Mouse (Mus musculus) embryonic stem cell, embryonic (primary cell): ENCODE results near the gene Srsf3.

ENCODE experiments used
- CTCF ChIA-PET, 4 experiments: fragments of 300-600 bp in 2 of 4; fragments of 350-600 bp in 2 of 4; sonication (Branson Sonifier 250); formaldehyde crosslinking; loops; one replicate each; lab custom pipeline; 2022; ENCODE audit warnings: inconsistent platforms in 2 of 4; lab: Charles Lee
- POLR2A ChIA-PET, 4 experiments: fragments of 300-600 bp in 2 of 4; fragments of 350-600 bp in 2 of 4; sonication (Branson Sonifier 250); formaldehyde crosslinking; loops; one replicate each; lab custom pipeline; 2022; ENCODE audit warnings: antibody characterized with exemption in 4 of 4, inconsistent platforms in 1 of 4; lab: Charles Lee

Srsf3 gene

GRCm38 (mm10) chr17:29046863-29047262 is 14.4 kb downstream of the Srsf3 start:
- ChIA-PET POLR2A (interaction anchor here (0.7 to 40.2 kb wide), 24 partner anchors 8 to 447 kb away, joined by 3 to 2765 read pairs (median 14); partner anchors contain the start of genes Cdkn1a (in 2 of the 4) and Srsf3 (in 2 of the 4)), CTCF (interaction anchor here in 3 of 4 experiments (0.8 to 1.3 kb wide), 3 partner anchors 49 to 314 kb away, joined by 3 read pairs; partner anchors contain the start of gene Fgd2 (in 1 of the 3))

GRCm38 (mm10) chr17:29047697-29048514 is 15.5 kb downstream of the Srsf3 start:
- POLR2A ChIA-PET: interaction anchor here (0.5 to 40.2 kb wide), 41 partner anchors 8 to 1207 kb away, joined by 3 to 2765 read pairs (median 10); partner anchors contain the start of genes Cdkn1a (in 2 of the 4) and Srsf3 (in 1 of the 4)
- CTCF ChIA-PET: interaction anchor here (0.6 to 4.1 kb wide), 21 partner anchors 21 to 323 kb away, joined by 3 to 53 read pairs (median 5); partner anchors contain the start of genes Cdkn1a (in 1 of the 4) and Fgd2 (in 1 of the 4)

- POLR2A ChIA-PET: interaction anchor here (0.5 to 40.2 kb wide), 78 partner anchors 7 to 1208 kb away, joined by 3 to 2765 read pairs (median 5); partner anchors contain the start of genes Cdkn1a (in 2 of the 4), Srsf3 (in 2 of the 4), Mtch1 (in 1 of the 4) and Stk38 (in 1 of the 4)
- CTCF ChIA-PET: interaction anchor here (0.5 to 4.1 kb wide), 95 partner anchors 9 to 1732 kb away, joined by 3 to 53 read pairs (median 4); partner anchors contain the start of genes Cdkn1a (in 2 of the 4) and Srsf3 (in 1 of the 4)
Observed at GRCm38 (mm10) chr17:29048748-29049507, 16.5 kb downstream of the Srsf3 start.

- ChIA-PET POLR2A (interaction anchor here (0.5 to 40.2 kb wide), 72 partner anchors 9 to 967 kb away, joined by 3 to 2765 read pairs (median 5); partner anchors contain the start of genes Srsf3 (in 3 of the 4), Cdkn1a (in 2 of the 4), Mtch1 (in 1 of the 4) and Stk38 (in 1 of the 4)), CTCF (interaction anchor here (0.5 to 4.1 kb wide), 88 partner anchors 9 to 1731 kb away, joined by 3 to 53 read pairs (median 4); partner anchors contain the start of genes Cdkn1a (in 2 of the 4) and Srsf3 (in 1 of the 4))
Observed at GRCm38 (mm10) chr17:29049508-29049889, 17.1 kb downstream of the Srsf3 start.

- CTCF ChIA-PET: interaction anchor here (0.6 to 4.1 kb wide), 37 partner anchors 9 to 433 kb away, joined by 3 to 53 read pairs (median 6); partner anchors contain the start of gene Srsf3 (in 1 of the 4)
- POLR2A ChIA-PET: interaction anchor here (0.6 to 40.2 kb wide), 35 partner anchors 9 to 439 kb away, joined by 3 to 2765 read pairs (median 11); partner anchors contain the start of genes Srsf3 (in 3 of the 4) and Cdkn1a (in 2 of the 4)
Observed at GRCm38 (mm10) chr17:29049923-29050322, 17.5 kb downstream of the Srsf3 start.

- ChIA-PET CTCF (interaction anchor here (0.5 to 4.1 kb wide), 13 partner anchors 23 to 136 kb away, joined by 3 to 53 read pairs (median 6); no protein-coding TSS in a partner anchor), POLR2A (interaction anchor here (0.8 to 40.2 kb wide), 32 partner anchors 10 to 196 kb away, joined by 3 to 2765 read pairs (median 6); partner anchors contain the start of genes Srsf3 (in 3 of the 4), Cdkn1a (in 2 of the 4) and Rab44 (in 1 of the 4))
Observed at GRCm38 (mm10) chr17:29050791-29051190, 18.4 kb downstream of the Srsf3 start.

- CTCF ChIA-PET: interaction anchor here in 3 of 4 experiments (0.6 to 1.2 kb wide), 3 partner anchors 118 to 252 kb away, joined by 3 to 4 read pairs (median 3); no protein-coding TSS in a partner anchor
Observed at GRCm38 (mm10) chr17:29053067-29053466, 20.6 kb downstream of the Srsf3 start.

GRCm38 (mm10) chr17:29053841-29054240 is 21.4 kb downstream of the Srsf3 start:
- CTCF ChIA-PET: interaction anchor here (0.5 to 1.6 kb wide), 12 partner anchors 17 to 251 kb away, joined by 3 to 6 read pairs (median 4); no protein-coding TSS in a partner anchor
- POLR2A ChIA-PET: interaction anchor here (0.8 to 40.2 kb wide), 46 partner anchors 8 to 293 kb away, joined by 3 to 2765 read pairs (median 4); partner anchors contain the start of genes Cdkn1a (in 3 of the 4) and Srsf3 (in 3 of the 4)

More at GRCm38 (mm10) chr17:29053067-29053466, 20.6 kb downstream of the Srsf3 start:
- POLR2A ChIA-PET: interaction anchor here in 3 of 4 experiments (1.0 to 40.2 kb wide), 24 partner anchors 9 to 191 kb away, joined by 3 to 2765 read pairs (median 6); partner anchors contain the start of genes Cdkn1a (in 2 of the 3) and Srsf3 (in 2 of the 3)

GRCm38 (mm10) chr17:29054429-29054828 is 22.0 kb downstream of the Srsf3 start:
- ChIA-PET POLR2A (interaction anchor here (0.8 to 40.2 kb wide), 39 partner anchors 8 to 292 kb away, joined by 3 to 2765 read pairs (median 4); partner anchors contain the start of genes Cdkn1a (in 3 of the 4) and Srsf3 (in 3 of the 4)), CTCF (interaction anchor here (0.6 to 3.1 kb wide), 11 partner anchors 10 to 117 kb away, joined by 3 to 17 read pairs (median 4); no protein-coding TSS in a partner anchor)

GRCm38 (mm10) chr17:29055586-29055985 is 23.2 kb downstream of the Srsf3 start:
- ChIA-PET POLR2A (interaction anchor here (0.6 to 40.2 kb wide), 36 partner anchors 8 to 1028 kb away, joined by 3 to 2765 read pairs (median 10); partner anchors contain the start of genes Cdkn1a (in 3 of the 4), Srsf3 (in 2 of the 4) and Stk38 (in 1 of the 4)), CTCF (interaction anchor here in 3 of 4 experiments (0.5 to 3.1 kb wide), 10 partner anchors 10 to 1377 kb away, joined by 3 to 20 read pairs (median 4); no protein-coding TSS in a partner anchor)

GRCm38 (mm10) chr17:29056207-29056606 is 23.8 kb downstream of the Srsf3 start:
- ChIA-PET CTCF (interaction anchor here in 3 of 4 experiments (0.5 to 3.1 kb wide), 13 partner anchors 10 to 1377 kb away, joined by 3 to 20 read pairs (median 4); no protein-coding TSS in a partner anchor), POLR2A (interaction anchor here (0.6 to 40.2 kb wide), 74 partner anchors 8 to 1027 kb away, joined by 3 to 2765 read pairs (median 5); partner anchors contain the start of genes Cdkn1a (in 4 of the 4), Srsf3 (in 3 of the 4), Mapk14 (in 1 of the 4) and Slc26a8 (in 1 of the 4))

GRCm38 (mm10) chr17:29056699-29057151 is 24.3 kb downstream of the Srsf3 start:
- ChIA-PET CTCF (interaction anchor here in 3 of 4 experiments (0.5 to 3.1 kb wide), 23 partner anchors 8 to 463 kb away, joined by 3 to 20 read pairs (median 4); no protein-coding TSS in a partner anchor), POLR2A (interaction anchor here (0.6 to 40.2 kb wide), 83 partner anchors 9 to 1027 kb away, joined by 3 to 2765 read pairs (median 5); partner anchors contain the start of genes Cdkn1a (in 4 of the 4), Srsf3 (in 3 of the 4), Mapk14 (in 1 of the 4) and Ppil1 (in 1 of the 4))

- ChIA-PET CTCF (interaction anchor here in 3 of 4 experiments (0.7 to 3.1 kb wide), 16 partner anchors 8 to 464 kb away, joined by 3 to 20 read pairs (median 5); no protein-coding TSS in a partner anchor), POLR2A (interaction anchor here (0.6 to 40.2 kb wide), 59 partner anchors 8 to 1298 kb away, joined by 3 to 2765 read pairs (median 7); partner anchors contain the start of genes Cdkn1a (in 4 of the 4), Srsf3 (in 3 of the 4) and Ppil1 (in 1 of the 4))
Observed at GRCm38 (mm10) chr17:29057361-29057890, 25.0 kb downstream of the Srsf3 start.

- ChIA-PET CTCF (interaction anchor here in 3 of 4 experiments (0.7 to 2.9 kb wide), 9 partner anchors 9 to 113 kb away, joined by 3 to 11 read pairs (median 4); no protein-coding TSS in a partner anchor), POLR2A (interaction anchor here (0.6 to 40.2 kb wide), 27 partner anchors 9 to 1298 kb away, joined by 3 to 2765 read pairs (median 12); partner anchors contain the start of genes Cdkn1a (in 4 of the 4) and Srsf3 (in 1 of the 4))
Observed at GRCm38 (mm10) chr17:29057961-29058360, 25.5 kb downstream of the Srsf3 start.

GRCm38 (mm10) chr17:29058487-29058886 is 26.1 kb downstream of the Srsf3 start:
- POLR2A ChIA-PET: interaction anchor here (0.6 to 40.2 kb wide), 32 partner anchors 9 to 1829 kb away, joined by 3 to 2765 read pairs (median 6); partner anchors contain the start of genes Cdkn1a (in 2 of the 4), Srsf3 (in 1 of the 4) and Stk38 (in 1 of the 4)
- CTCF ChIA-PET: interaction anchor here (0.6 to 2.9 kb wide), 10 partner anchors 9 to 149 kb away, joined by 3 to 11 read pairs (median 4); no protein-coding TSS in a partner anchor
